Mouse (Mus musculus) stomach, postnatal 0 days (tissue): ENCODE data around the gene Bach1. TPM values are rescaled to one million over a fixed set of nuclear protein-coding genes. Genes with fewer than 3 reads are reported as not detected.

Experiments used
- ATAC-seq: fragments of 200-750 bp; cut with Nextera tagmentation; 2 replicates; pipeline ENCODE4 v1.8.0; 2017; ENCODE audit not compliant: low FRiP score, low TSS enrichment
- DNase-seq: peaks from one replicate; pipeline ENCODE4 v3.0.0-alpha.2; 2016; ENCODE audit warnings: low spot score
- H3K27ac ChIP-seq: fragments of 300-500 bp; sonication (generic); replicated peaks from 2 replicates; pipeline ENCODE4 v1.5.1; 2014; ENCODE audit warnings: mild to moderate bottlenecking, control low read depth
- H3K27me3 ChIP-seq: fragments of 300-500 bp; sonication (generic); 2 replicates; pipeline ENCODE4 v1.6.1; 2014; ENCODE audit warnings: low read length; ENCODE audit not compliant: control insufficient read depth, insufficient read depth
- H3K36me3 ChIP-seq: fragments of 300-500 bp; sonication (generic); 2 replicates; pipeline ENCODE4 v1.6.1; 2014; ENCODE audit warnings: low read length, mixed read lengths; ENCODE audit not compliant: control insufficient read depth, insufficient read depth
- H3K4me1 ChIP-seq: fragments of 300-500 bp; sonication (generic); replicated peaks from 2 replicates; pipeline ENCODE4 v1.6.1; 2014; ENCODE audit warnings: antibody characterized with exemption; ENCODE audit not compliant: control insufficient read depth, insufficient read depth
- H3K4me2 ChIP-seq: fragments of 300-500 bp; sonication (generic); replicated peaks from 2 replicates; pipeline ENCODE4 v1.6.1; 2014; ENCODE audit warnings: low read depth, mild to moderate bottlenecking, control low read depth, moderate library complexity
- H3K4me3 ChIP-seq: fragments of 300-500 bp; sonication (generic); 2 replicates; pipeline ENCODE4 v1.5.1; 2014; ENCODE audit warnings: low read depth, low read length, control low read depth
- H3K9ac ChIP-seq: fragments of 300-500 bp; sonication (generic); 2 replicates; pipeline ENCODE4 v1.6.1; 2014; ENCODE audit warnings: mild to moderate bottlenecking, low read length, control low read depth, mixed read lengths
- H3K9me3 ChIP-seq: fragments of 300-500 bp; sonication (generic); 2 replicates; pipeline ENCODE4 v1.6.1; 2016; ENCODE audit warnings: low read length; ENCODE audit not compliant: control insufficient read depth
- CTCF ChIP-seq: IDR thresholded peaks from 2 replicates; pipeline ENCODE4 v1.5.1; 2016; ENCODE audit warnings: antibody characterized with exemption, low read depth, mild to moderate bottlenecking, moderate library complexity
- EP300 ChIP-seq: optimal IDR thresholded peaks from 2 replicates; pipeline ENCODE3; 2016; ENCODE audit warnings: antibody characterized with exemption
- WGBS: fragments of 180-500 bp; shearing (Covaris S2); extraction: QIAGEN DNeasy Blood & Tissue Kit; methylation state at CpG from one replicate; pipeline ENCODE4 v1.1.7; 2014; 5-methylcytosine and 5-hydroxymethylcytosine counted together
- polyA plus RNA-seq: library from polyadenylated mRNA; unstranded; fragments of >200 nt; fragmentation: Nextera tagmentation; extraction: Ambion mirVana; gene quantifications from 2 replicates; pipeline ENCODE4 v1.2.1, GENCODE M21; 2015

Bach1 gene
- polyA plus RNA-seq, 1 experiment from 2014 or later, result 5.3 TPM

GRCm38 (mm10) chr16:87752482-87752881 is 53.7 kb downstream of the Bach1 start:
- H3K27ac ChIP-seq, result no peak overlapping the region
- no peak for DNase-seq
- H3K36me3 ChIP-seq, result no peaks in the 10 kb centered on the region
- no peaks in the 10 kb centered on the region for H3K4me1 ChIP-seq
- H3K9me3 ChIP-seq, result no peaks in the 10 kb centered on the region
- H3K27me3 ChIP-seq, result no peaks in the 10 kb centered on the region
- no peak overlapping the region for H3K4me3 ChIP-seq
- no peak overlapping the region for H3K9ac ChIP-seq
- H3K4me2 ChIP-seq, result no peak overlapping the region
- no peak for ATAC-seq
- WGBS, result 66% methylated on average over 13 of the region's 13 CpGs
- TF ChIP-seq CTCF, result no peak
- TF ChIP-seq EP300, result no peak

DNA sequence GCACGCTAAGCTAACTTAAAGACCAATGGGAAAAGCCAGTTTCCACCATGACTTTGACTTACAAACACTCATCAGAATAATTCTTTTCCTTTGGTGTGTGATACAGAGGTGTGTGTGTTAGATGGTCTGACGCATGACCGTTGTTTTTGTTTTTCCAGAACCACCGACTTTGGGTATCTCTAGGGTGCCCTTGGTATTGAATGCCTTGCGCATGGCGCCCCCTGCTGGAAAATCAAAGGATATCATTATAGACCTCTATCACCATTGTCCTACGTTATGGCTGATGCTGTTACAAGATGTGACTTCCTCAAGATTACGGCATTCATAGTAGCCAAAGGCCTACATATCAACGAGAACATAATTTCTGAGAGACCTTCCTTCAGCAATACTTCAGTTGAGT is 56.1 kb downstream of the Bach1 start:
- Histone ChIP-seq H3K4me1 (no peaks in the 10 kb centered on the region), H3K36me3 (no peaks in the 10 kb centered on the region), H3K9ac (no peak overlapping the region), H3K9me3 (no peaks in the 10 kb centered on the region), H3K27ac (no peak overlapping the region), H3K4me3 (no peak overlapping the region), H3K4me2 (no peak overlapping the region), H3K27me3 (no peaks in the 10 kb centered on the region)
- no peak for TF ChIP-seq EP300
- peak; percentile 80 for TF ChIP-seq CTCF
- 0 out of 2 replicates have a peak, but pooled peaks have one; percentile 54 for ATAC-seq
- peak; percentile 40 for DNase-seq
- 58% methylated on average over 9 of the region's 9 CpGs for WGBS

DNA sequence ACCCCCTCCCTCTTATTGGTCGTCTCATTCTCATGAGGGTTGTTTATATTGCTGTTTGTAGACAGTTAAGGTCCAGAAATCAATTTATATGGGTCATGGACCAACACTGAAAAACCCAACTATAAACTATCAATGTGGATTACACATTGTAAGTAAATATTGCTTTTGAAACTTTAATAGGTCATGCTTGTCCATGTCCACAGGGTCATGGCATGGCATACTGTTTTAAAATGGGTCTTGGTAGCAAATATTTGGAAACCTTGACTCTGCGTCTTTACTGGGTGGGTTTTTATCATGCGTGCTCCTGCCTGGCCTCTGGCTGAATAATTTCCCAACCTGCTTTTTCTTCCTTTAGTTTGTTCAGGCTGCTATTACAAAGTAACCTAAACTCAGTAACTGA is 57.2 kb downstream of the Bach1 start:
- Histone ChIP-seq H3K4me3 (no peak overlapping the region), H3K9me3 (no peaks in the 10 kb centered on the region), H3K4me2 (no peak overlapping the region), H3K4me1 (no peaks in the 10 kb centered on the region), H3K27ac (no peak overlapping the region), H3K36me3 (no peaks in the 10 kb centered on the region), H3K27me3 (no peaks in the 10 kb centered on the region), H3K9ac (no peak overlapping the region)
- TF ChIP-seq EP300, result no peak
- no peak for TF ChIP-seq CTCF
- no peak for DNase-seq
- ATAC-seq, result no peak
- 58% methylated on average over 3 of the region's 3 CpGs for WGBS

DNA sequence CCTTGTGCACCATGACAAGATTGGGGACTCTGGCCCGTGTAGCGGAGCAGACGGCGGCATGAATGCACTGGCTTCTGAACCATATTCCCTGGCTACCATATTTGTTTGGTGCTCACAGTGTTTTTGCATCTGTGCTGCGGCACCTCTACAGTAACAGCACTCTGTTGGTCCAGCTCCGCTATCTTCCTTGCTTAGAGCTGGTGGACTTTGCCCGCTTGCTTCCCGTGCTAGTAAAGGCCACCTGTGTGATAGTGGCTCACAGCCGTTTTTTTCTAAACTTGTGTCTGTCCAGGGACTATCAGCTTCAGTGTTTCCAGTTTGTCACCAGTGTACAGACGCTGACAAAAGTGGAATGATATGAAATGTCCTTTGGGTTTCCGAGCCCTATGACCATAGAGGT is 59.3 kb downstream of the Bach1 start:
- Histone ChIP-seq H3K9ac (no peak overlapping the region), H3K4me1 (no peaks in the 10 kb centered on the region), H3K4me2 (no peak overlapping the region), H3K27ac (no peak overlapping the region), H3K4me3 (no peak overlapping the region), H3K9me3 (no peaks in the 10 kb centered on the region), H3K27me3 (no peaks in the 10 kb centered on the region), H3K36me3 (no peaks in the 10 kb centered on the region)
- 85% methylated on average over 11 of the region's 11 CpGs for WGBS
- ATAC-seq, result no peak
- TF ChIP-seq CTCF (no peak), EP300 (no peak)
- peak; percentile 27 for DNase-seq

DNA sequence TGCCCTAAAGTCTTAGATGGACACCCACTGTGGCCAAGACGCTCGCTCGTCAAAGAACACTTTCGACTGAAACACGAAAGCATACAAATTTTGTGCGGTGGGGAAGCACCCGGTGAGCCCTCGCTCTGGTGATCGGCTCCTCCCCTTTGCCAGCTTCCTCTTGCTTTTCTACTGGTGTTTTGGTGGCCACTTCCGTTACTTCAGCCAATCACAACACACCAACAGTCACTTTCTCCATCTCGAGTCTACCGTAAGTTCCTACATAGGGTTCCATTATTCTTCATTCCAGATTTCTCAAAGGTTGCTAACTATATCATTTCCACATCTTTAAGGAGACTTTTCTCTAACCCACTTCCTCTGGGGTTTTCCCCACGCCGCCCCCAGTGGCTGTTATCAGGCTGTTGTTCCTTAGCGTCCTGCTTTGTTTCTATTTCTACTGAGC is 65.9 kb downstream of the Bach1 start:
- no peak overlapping the region for H3K9ac ChIP-seq
- H3K27ac ChIP-seq, result no peak overlapping the region
- H3K4me3 ChIP-seq, result no peak overlapping the region
- H3K4me2 ChIP-seq, result no peak overlapping the region
- ATAC-seq (no peak), DNase-seq (no peak)
- no peaks in the 10 kb centered on the region for H3K36me3 ChIP-seq
- TF ChIP-seq EP300 (no peak), CTCF (no peak)
- WGBS, result 88% methylated on average over 15 of the region's 15 CpGs
- no peaks in the 10 kb centered on the region for H3K9me3 ChIP-seq
- H3K4me1 ChIP-seq, result no peaks in the 10 kb centered on the region
- no peaks in the 10 kb centered on the region for H3K27me3 ChIP-seq

GRCm38 (mm10) chr16:87765984-87766383 is 67.2 kb downstream of the Bach1 start:
- Histone ChIP-seq H3K4me3 (no peak overlapping the region), H3K27ac (no peak overlapping the region), H3K9me3 (no peaks in the 10 kb centered on the region), H3K4me2 (0 out of 2 replicates have a peak overlapping the region, but pooled peaks have one; percentile 0), H3K4me1 (no peaks in the 10 kb centered on the region), H3K27me3 (no peaks in the 10 kb centered on the region), H3K36me3 (no peaks in the 10 kb centered on the region), H3K9ac (no peak overlapping the region)
- TF ChIP-seq CTCF, result peak; percentile 63
- no peak for TF ChIP-seq EP300
- ATAC-seq (no peak), DNase-seq (no peak)
- WGBS, result 20% methylated on average over 8 of the region's 8 CpGs
